Mouse (Mus musculus) ovary, adult 2 months (tissue): ENCODE data around the gene Proser2. TPM values are rescaled to one million over a fixed set of nuclear protein-coding genes. Genes with fewer than 3 reads are reported as not detected.

Experiments used
- polyA plus RNA-seq: library from polyadenylated mRNA; depleted of rRNA; stranded (reverse); fragments of >200 nt; gene quantifications from 2 replicates; pipeline ENCODE4 v1.2.3, GENCODE M21; 2012; rRNA removed

The Proser2 gene
- polyA plus RNA-seq: 19.7 and 20.1 TPM in 2 replicates

GRCm38 (mm10) chr2:6129555-6130355 lies at the start of gene Proser2:
TSS of gene Proser2 (minus strand) at chr2:6130211.

Other genes starting within 250 kb of the Proser2 start
- 54.6 and 57.6 TPM in 2 replicates for gene Sec61a2, start 234.8 kb downstream of the Proser2 start, polyA plus RNA-seq
- gene Dhtkd1, start 187.4 kb downstream of the Proser2 start, polyA plus RNA-seq: 5.7 and 6.9 TPM in 2 replicates
- gene Upf2, start 178.7 kb downstream of the Proser2 start, polyA plus RNA-seq: 1.9 and 2.1 TPM in 2 replicates
- gene Echdc3, start 82.8 kb upstream of the Proser2 start, polyA plus RNA-seq: 18.1 and 20.6 TPM in 2 replicates
- 8.9 and 9.5 TPM in 2 replicates for gene Usp6nl, start 192.5 kb upstream of the Proser2 start, polyA plus RNA-seq